Mouse (Mus musculus): ENCODE data around the gene Asb13. TPM values are rescaled to one million over a fixed set of nuclear protein-coding genes. Genes with fewer than 3 reads are reported as not detected.

The Asb13 gene
- total RNA-seq, 1 experiment from 2014 or later, result 22.3 TPM

Other genes with a start within 250 kb of the Asb13 start
- 468 to 620 TPM (median 514 TPM) in 3 replicates for gene Gdi2, start 96.0 kb upstream of the Asb13 start, total RNA-seq (2017)
- gene Fam208b, start 22.9 kb upstream of the Asb13 start, total RNA-seq (2017), result 40.1 to 94.3 TPM (median 40.6 TPM) in 3 replicates
- not detected in 3 replicates for gene Calml3, start 170.3 kb downstream of the Asb13 start, total RNA-seq (2017)
- gene Calm4, start 203.7 kb downstream of the Asb13 start, total RNA-seq (2017), result not detected in 3 replicates
- gene Calm5, start 220.1 kb downstream of the Asb13 start, total RNA-seq (2017), result not detected in 3 replicates

Measured in monocyte, adult 5-6 weeks (primary cell).